Mouse (Mus musculus): ENCODE data around the gene Cnot11.
"Not testable (repeated sequence)": the region's sequence is repeated elsewhere in the genome, so short reads cannot be mapped to it uniquely, and the experiment has no call there.

The Cnot11 gene

GRCm38 (mm10) chr1:39581215-39581614 lies 46.4 kb downstream of the Cnot11 start:
- no peak for DNase-seq

- DNase-seq = no peak
These were observed 48.4 kb downstream of the Cnot11 start for GRCm38 (mm10) chr1:39583173-39583572.

GRCm38 (mm10) chr1:39585416-39585815 lies 50.6 kb downstream of the Cnot11 start:
- no peak for DNase-seq

- no peak for DNase-seq
These were observed 55.4 kb downstream of the Cnot11 start for GRCm38 (mm10) chr1:39590193-39590592.

- DNase-seq = not testable (repeated sequence)
These were observed 56.8 kb downstream of the Cnot11 start for GRCm38 (mm10) chr1:39591557-39591956.

- DNase-seq = no peak
These were observed 57.3 kb downstream of the Cnot11 start for GRCm38 (mm10) chr1:39592090-39592489.

- DNase-seq = no peak
These were observed 59.0 kb downstream of the Cnot11 start for GRCm38 (mm10) chr1:39593836-39594235.

Data from liver (tissue).